Mouse (Mus musculus) limb, embryonic 14.5 days (tissue): Measurements from ENCODE around the gene Slc41a3. TPM values are rescaled to one million over a fixed set of nuclear protein-coding genes. Genes with fewer than 3 reads are reported as not detected.

Experiments
- ATAC-seq: fragments of 200-750 bp; cut with Nextera tagmentation; 2 replicates; pipeline ENCODE4 v1.8.0; 2017; ENCODE audit warnings: low read depth, moderate number of reproducible peaks, moderate TSS enrichment; ENCODE audit not compliant: low FRiP score
- DNase-seq: peaks from one replicate; pipeline ENCODE4 v3.0.0-alpha.2; 2015; ENCODE audit warnings: low spot score
- H3K27ac ChIP-seq: fragments of 300-500 bp; sonication (generic); replicated peaks from 2 replicates; pipeline ENCODE4 v1.5.1; 2014; ENCODE audit warnings: low read depth, mild to moderate bottlenecking, low read length, moderate library complexity, mixed read lengths
- H3K27me3 ChIP-seq: fragments of 300-500 bp; sonication (generic); 2 replicates; pipeline ENCODE4 v1.6.1; 2014; ENCODE audit warnings: low read length, mixed read lengths; ENCODE audit not compliant: control insufficient read depth, insufficient read depth
- H3K36me3 ChIP-seq: fragments of 300-500 bp; sonication (generic); 2 replicates; pipeline ENCODE4 v1.6.1; 2014; ENCODE audit warnings: mild to moderate bottlenecking, low read length, moderate library complexity, mixed read lengths; ENCODE audit not compliant: control insufficient read depth, insufficient read depth
- H3K4me1 ChIP-seq: fragments of 300-500 bp; sonication (generic); 2 replicates; pipeline ENCODE4 v1.6.1; 2014; ENCODE audit warnings: antibody characterized with exemption, low read length, mixed read lengths; ENCODE audit not compliant: control insufficient read depth, insufficient read depth
- H3K4me2 ChIP-seq: fragments of 300-500 bp; sonication (generic); replicated peaks from 2 replicates; pipeline ENCODE4 v1.6.1; 2014; ENCODE audit warnings: low read depth, mild to moderate bottlenecking, low read length, moderate library complexity; ENCODE audit not compliant: severe bottlenecking
- H3K4me3 ChIP-seq: fragments of 300-500 bp; sonication (generic); replicated peaks from 2 replicates; pipeline ENCODE4 v1.5.1; 2014; ENCODE audit warnings: low read length
- H3K9ac ChIP-seq: fragments of 300-500 bp; sonication (generic); 2 replicates; pipeline ENCODE4 v1.6.1; 2014; ENCODE audit warnings: mild to moderate bottlenecking, low read depth, low read length, moderate library complexity; ENCODE audit not compliant: severe bottlenecking
- H3K9me3 ChIP-seq: fragments of 300-500 bp; sonication (generic); 2 replicates; pipeline ENCODE4 v1.6.1; 2016; ENCODE audit warnings: low read length; ENCODE audit not compliant: control insufficient read depth
- POLR2A ChIP-seq: fragments of 200-500 bp; IDR thresholded peaks from 2 replicates; pipeline ENCODE4 v1.8.0; 2012; ENCODE audit warnings: inconsistent platforms, mild to moderate bottlenecking, moderate library complexity, borderline replicate concordance; ENCODE audit not compliant: insufficient read depth, insufficient read length; ENCODE audit errors: extremely low read depth
- WGBS: fragments of 180-500 bp; shearing (Covaris S2); extraction: QIAGEN DNeasy Blood & Tissue Kit; methylation state at CpG from one replicate; pipeline ENCODE4 v1.1.7; 2014; 5-methylcytosine and 5-hydroxymethylcytosine counted together
- polyA plus RNA-seq, 2 experiments: library from polyadenylated mRNA; depleted of rRNA in 1 of 2; stranded (reverse) in 1 of 2; unstranded in 1 of 2; fragments of >200 nt; fragmentation: Nextera tagmentation in 1 of 2; extraction: Ambion mirVana in 1 of 2; gene quantifications; 2 replicates each; pipeline versions ENCODE4 v1.2.1 to v1.2.3; 2012 to 2014

Gene Slc41a3
- polyA plus RNA-seq, 2 experiments: 5.4 to 5.9 TPM

DNA sequence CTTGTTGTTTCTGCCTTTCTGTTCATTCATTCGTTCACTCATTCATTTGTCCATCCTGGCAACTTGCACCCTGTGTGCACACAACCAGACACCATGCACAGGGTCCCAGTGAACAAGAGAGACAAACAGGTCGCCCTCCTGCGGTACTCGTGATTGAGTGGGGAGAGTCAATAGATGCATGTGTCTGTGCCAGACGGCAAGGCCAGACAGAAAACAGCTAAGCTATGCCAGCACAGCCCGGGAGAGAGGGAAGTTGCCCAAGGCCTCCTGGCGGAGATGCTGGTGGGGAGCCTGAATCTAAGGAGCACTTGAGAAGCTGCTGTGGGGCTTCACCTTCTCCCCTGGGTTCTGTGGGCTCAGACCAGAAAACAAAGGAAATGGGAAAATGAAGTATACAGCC lies 10.8 kb downstream of the Slc41a3 start:
- WGBS: 80% methylated on average over 7 of the region's 7 CpGs
- H3K36me3 ChIP-seq: no peaks in the 10 kb centered on the region
- no peak overlapping the region for H3K9ac ChIP-seq
- H3K4me1 ChIP-seq: no peaks in the 10 kb centered on the region
- H3K27ac ChIP-seq: no peak overlapping the region
- H3K4me3 ChIP-seq: no peak overlapping the region
- no peak for TF ChIP-seq POLR2A
- DNase-seq: no peak
- H3K27me3 ChIP-seq: no peaks in the 10 kb centered on the region
- H3K9me3 ChIP-seq: no peaks in the 10 kb centered on the region
- no peak overlapping the region for H3K4me2 ChIP-seq
- ATAC-seq: no peak

DNA sequence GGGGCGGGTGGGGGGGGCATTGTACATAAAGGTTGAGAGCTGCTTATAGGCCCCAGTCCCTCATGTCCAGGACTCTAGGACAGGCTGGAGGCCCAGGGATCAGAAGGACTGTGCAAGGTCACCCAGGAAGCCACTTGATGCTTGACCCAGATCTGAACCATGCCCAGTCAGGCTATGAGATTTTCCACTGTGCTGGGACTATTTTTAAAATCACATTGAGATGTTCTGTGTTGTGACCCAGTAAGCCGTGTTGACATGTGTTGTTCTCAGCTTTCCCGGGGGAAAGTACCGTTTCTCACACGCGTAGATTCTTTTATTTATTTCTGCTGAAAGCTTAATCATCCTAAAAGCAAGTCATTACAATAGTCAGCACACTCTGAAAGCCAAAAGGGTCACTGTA lies 11.5 kb downstream of the Slc41a3 start:
- WGBS: 80% methylated on average over 6 of the region's 6 CpGs
- H3K9me3 ChIP-seq: no peaks in the 10 kb centered on the region

DNA sequence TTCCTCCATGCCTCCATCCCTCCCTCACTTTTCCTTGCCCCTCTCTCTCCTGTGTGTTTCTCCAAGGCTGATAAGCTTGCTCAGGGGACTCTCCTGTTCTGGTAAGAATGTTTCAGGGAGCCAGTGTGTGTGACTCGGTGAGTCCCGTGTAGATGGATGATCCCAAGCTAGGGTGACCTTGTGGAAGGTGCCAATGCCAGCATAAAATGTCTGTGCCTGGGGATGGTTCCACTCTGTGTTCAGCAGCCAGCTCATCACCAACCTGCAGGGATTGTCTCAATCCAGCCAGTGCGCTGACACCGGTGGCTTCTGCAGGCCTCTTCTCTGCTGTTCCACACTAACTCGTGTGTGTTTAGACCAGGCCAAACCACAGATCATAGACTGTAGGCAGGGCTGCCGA lies 12.0 kb downstream of the Slc41a3 start:
- ATAC-seq (no peak), DNase-seq (no peak)
- Histone ChIP-seq H3K27ac (no peak overlapping the region), H3K4me1 (no peaks in the 10 kb centered on the region), H3K9me3 (no peaks in the 10 kb centered on the region), H3K4me3 (no peak overlapping the region), H3K27me3 (no peaks in the 10 kb centered on the region), H3K36me3 (no peaks in the 10 kb centered on the region), H3K9ac (no peak overlapping the region), H3K4me2 (no peak overlapping the region)
- TF ChIP-seq POLR2A: no peak
- 91% methylated on average over 6 of the region's 6 CpGs for WGBS

More for the DNA sequence above, 11.5 kb downstream of the Slc41a3 start:
- Histone ChIP-seq H3K27ac (no peak overlapping the region), H3K4me3 (no peak overlapping the region), H3K36me3 (no peaks in the 10 kb centered on the region), H3K27me3 (no peaks in the 10 kb centered on the region), H3K4me1 (no peaks in the 10 kb centered on the region), H3K9ac (no peak overlapping the region), H3K4me2 (no peak overlapping the region)
- DNase-seq: no peak
- ATAC-seq: no peak
- TF ChIP-seq POLR2A: no peak

DNA sequence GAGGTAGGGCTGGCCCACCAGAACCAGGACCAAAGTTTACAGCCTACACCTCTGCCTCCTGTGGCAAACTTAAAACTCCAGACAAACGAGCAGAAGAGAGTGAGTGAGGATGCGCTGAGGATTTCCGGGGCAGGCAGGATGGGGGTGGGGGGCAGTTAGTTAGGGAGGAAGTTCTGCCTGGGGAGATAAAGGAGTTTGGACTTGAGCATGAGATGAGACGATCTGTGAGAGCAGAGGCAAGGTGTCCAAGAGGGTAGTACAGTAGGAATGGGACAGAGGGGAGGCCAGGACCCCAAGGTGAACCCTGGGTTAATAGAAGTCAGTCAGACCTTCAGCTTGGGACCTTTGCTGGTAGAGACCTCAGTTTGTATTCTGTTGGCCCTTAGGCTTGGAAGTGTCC lies 13.7 kb downstream of the Slc41a3 start:
- DNase-seq (no peak), ATAC-seq (no peak)
- no peak overlapping the region for H3K4me3 ChIP-seq
- H3K4me2 ChIP-seq: no peak overlapping the region
- no peaks in the 10 kb centered on the region for H3K36me3 ChIP-seq
- no peak overlapping the region for H3K27ac ChIP-seq
- H3K4me1 ChIP-seq: no peaks in the 10 kb centered on the region
- TF ChIP-seq POLR2A: no peak
- H3K27me3 ChIP-seq: no peaks in the 10 kb centered on the region
- no peak overlapping the region for H3K9ac ChIP-seq
- no peaks in the 10 kb centered on the region for H3K9me3 ChIP-seq
- 72% methylated on average over 4 of the region's 4 CpGs for WGBS

DNA sequence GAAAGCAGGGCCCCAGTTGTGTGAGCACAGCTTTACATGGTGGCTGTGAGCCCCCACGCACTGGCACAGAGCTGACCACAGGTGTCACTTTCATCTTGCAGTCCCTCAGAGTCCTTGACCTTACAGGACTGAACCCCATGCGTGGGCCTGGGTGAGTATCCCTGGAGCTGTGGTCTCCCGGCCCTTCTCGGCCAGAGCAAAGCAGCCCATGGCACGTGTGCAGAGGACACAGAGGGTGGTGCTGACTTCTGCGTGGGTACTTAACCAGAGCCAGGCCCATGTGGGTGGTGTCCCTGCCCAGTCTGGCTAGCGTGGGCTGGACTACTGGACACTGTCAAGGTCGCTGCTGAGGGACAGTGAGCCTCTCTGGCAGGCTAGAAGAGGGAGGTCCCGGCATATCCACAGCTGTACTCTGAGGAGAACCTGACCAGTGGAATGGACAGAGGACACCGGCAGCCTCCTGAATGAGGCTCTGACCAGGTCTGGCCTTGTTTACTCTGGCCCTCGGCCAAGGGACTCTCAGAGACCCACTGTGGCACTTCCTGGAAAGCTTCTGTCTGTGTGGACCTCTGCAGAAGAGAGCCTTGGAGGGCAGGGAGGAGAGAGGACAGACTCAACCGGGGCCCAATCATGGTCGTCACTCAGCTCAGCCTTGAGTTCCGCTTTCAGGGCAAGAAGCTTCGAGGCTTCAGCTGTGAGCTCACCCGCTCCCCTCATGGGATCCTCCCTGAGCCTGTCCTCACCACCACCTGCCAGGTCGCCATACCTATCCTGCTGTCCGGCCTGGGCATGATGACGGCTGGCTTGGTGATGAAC lies 14.5 kb downstream of the Slc41a3 start:
- DNase-seq (peak; percentile 8), ATAC-seq (no peak)
- H3K36me3 ChIP-seq: no peaks in the 10 kb centered on the region
- no peaks in the 10 kb centered on the region for H3K27me3 ChIP-seq
- no peak overlapping the region; the same call in 1 of the 2 replicates for H3K9ac ChIP-seq
- H3K9me3 ChIP-seq: no peaks in the 10 kb centered on the region
- WGBS: 70% methylated on average over 19 of the region's 19 CpGs
- no peaks in the 10 kb centered on the region for H3K4me1 ChIP-seq
- no peak overlapping the region for H3K4me2 ChIP-seq
- TF ChIP-seq POLR2A: no peak
- H3K4me3 ChIP-seq: no peak overlapping the region
- H3K27ac ChIP-seq: no peak overlapping the region
